Mouse (Mus musculus): ENCODE measurements around the gene Rbm12.

- TF ChIP-seq CTCF (IDR thresholded peaks at IDR 0.05; ENCODE audit: low read depth, low read length) (no peak), POLR2A (IDR thresholded peaks at IDR 0.05; ENCODE audit: extremely low read depth, insufficient read depth, low read length) (no peak)
Measured at GRCm38 (mm10) chr2:156143367-156143766, 31.6 kb upstream of the Rbm12 start.
